Mouse (Mus musculus): ENCODE results near the gene Efemp1.

- TF ChIP-seq CTCF (IDR thresholded peaks at IDR 0.05; ENCODE audit: borderline replicate concordance, extremely low read depth, insufficient read depth, insufficient read length), result no peak
- TF ChIP-seq POLR2A (IDR thresholded peaks at IDR 0.05; ENCODE audit: borderline replicate concordance, extremely low read depth, insufficient read depth, insufficient read length, poor library complexity, severe bottlenecking), result no peak
These were observed 26.1 kb upstream of the Efemp1 start for GRCm38 (mm10) chr11:28826950-28827349.
